Mouse (Mus musculus): Measurements from ENCODE around the gene Grik2. TPM values are rescaled to one million over a fixed set of nuclear protein-coding genes. Genes with fewer than 3 reads are reported as not detected.

The Grik2 gene
- polyA plus RNA-seq, 1 experiment from 2014 or later = 12.3 TPM

- Histone ChIP-seq H3K9ac (ENCODE audit: low read depth, low read length) (no peak overlapping the region), H3K27me3 (ENCODE audit: control insufficient read depth, insufficient read depth, low read length) (no peaks in the 10 kb centered on the region), H3K4me1 (replicated peaks; ENCODE audit: control insufficient read depth, insufficient read depth, low read length) (no peaks in the 10 kb centered on the region), H3K4me2 (replicated peaks; ENCODE audit: low read depth, low read length) (no peak overlapping the region), H3K27ac (ENCODE audit: low read depth, low read length) (no peak overlapping the region), H3K4me3 (ENCODE audit: low read depth, low read length) (no peak overlapping the region), H3K36me3 (ENCODE audit: control insufficient read depth, insufficient read depth, low read length) (no peaks in the 10 kb centered on the region), H3K9me3 (ENCODE audit: control insufficient read depth, low read length) (no peaks in the 10 kb centered on the region)
- DNase-seq (ENCODE audit: low spot score) (no peak), ATAC-seq (ENCODE audit: low FRiP score) (no peak)
Measured at GRCm38 (mm10) chr10:49050339-49050738, 738.2 kb downstream of the Grik2 start.

- Histone ChIP-seq H3K4me1 (replicated peaks; ENCODE audit: control insufficient read depth, insufficient read depth, low read length) (no peaks in the 10 kb centered on the region), H3K4me3 (ENCODE audit: low read depth, low read length) (no peak overlapping the region), H3K9me3 (ENCODE audit: control insufficient read depth, low read length) (no peaks in the 10 kb centered on the region), H3K36me3 (ENCODE audit: control insufficient read depth, insufficient read depth, low read length) (no peaks in the 10 kb centered on the region), H3K9ac (ENCODE audit: low read depth, low read length) (no peak overlapping the region), H3K4me2 (replicated peaks; ENCODE audit: low read depth, low read length) (no peak overlapping the region), H3K27ac (ENCODE audit: low read depth, low read length) (no peak overlapping the region), H3K27me3 (ENCODE audit: control insufficient read depth, insufficient read depth, low read length) (no peaks in the 10 kb centered on the region)
- DNase-seq (ENCODE audit: low spot score) = no peak
- ATAC-seq (ENCODE audit: low FRiP score) = no peak
Measured at GRCm38 (mm10) chr10:49049391-49049790, 739.2 kb downstream of the Grik2 start.
